Mouse (Mus musculus) heart, postnatal 14 days (tissue): ENCODE measurements around the gene Xpnpep1. TPM values are rescaled to one million over a fixed set of nuclear protein-coding genes. Genes with fewer than 3 reads are reported as not detected.

ENCODE experiments used
- DNase-seq, 2 experiments: peaks; one replicate each; pipeline ENCODE4 v3.0.0; 2021 to 2022
- intact Hi-C: fragments of 180-260 bp; cut with DNase I; formaldehyde crosslinking; loops from one replicate; pipeline ENCODE4 v1.15.1; 2025
- total RNA-seq, 2 experiments: library from RNA; stranded (reverse); gene quantifications; 2 replicates each; pipeline ENCODE4 v1.2.3; 2021

The Xpnpep1 gene
- total RNA-seq, 2 experiments from 2014 or later, result 93.8 to 105 TPM

GRCm38 (mm10) chr19:53008020-53008705 is 31.9 kb downstream of the Xpnpep1 start:
- peak; percentile 72 to 75 for DNase-seq
- intact Hi-C loops, result loop anchor here (2.0 to 5.0 kb wide), 4 partner anchors 135 to 364 kb away; partner anchors contain the start of gene Gm10197

DNA sequence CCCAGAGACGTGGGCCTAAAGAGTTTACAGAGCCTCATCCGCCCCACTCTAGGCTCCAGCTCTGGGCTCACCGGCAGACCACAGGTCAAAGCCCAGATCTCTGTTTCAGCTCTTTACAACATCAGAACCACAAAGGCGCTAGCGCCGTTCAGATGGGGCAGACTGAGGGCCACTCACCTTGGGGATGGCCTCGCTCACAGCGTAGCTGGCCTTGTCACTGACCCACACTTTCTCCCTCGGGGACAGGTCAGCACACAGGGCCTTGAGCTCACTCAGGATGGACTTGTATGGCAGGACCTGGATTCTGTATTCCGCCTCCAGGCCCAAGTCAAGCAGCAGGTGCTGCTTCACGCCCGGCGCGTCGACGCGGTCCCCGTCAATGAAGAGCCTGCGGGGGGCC is 34.0 kb downstream of the Xpnpep1 start:
- no peak for DNase-seq
- intact Hi-C loops, result loop anchor here (5.0 kb wide), 3 partner anchors 201 to 366 kb away; partner anchors contain the start of gene Gm10197

- intact Hi-C loops, result no loop called here
- DNase-seq, result no peak
Measured at GRCm38 (mm10) chr19:53003554-53004365, 36.3 kb downstream of the Xpnpep1 start.

- intact Hi-C loops, result no loop called here
- peak in 1 of 2 experiments; percentile 40 for DNase-seq
Measured at GRCm38 (mm10) chr19:53002166-53003095, 37.6 kb downstream of the Xpnpep1 start.

DNA sequence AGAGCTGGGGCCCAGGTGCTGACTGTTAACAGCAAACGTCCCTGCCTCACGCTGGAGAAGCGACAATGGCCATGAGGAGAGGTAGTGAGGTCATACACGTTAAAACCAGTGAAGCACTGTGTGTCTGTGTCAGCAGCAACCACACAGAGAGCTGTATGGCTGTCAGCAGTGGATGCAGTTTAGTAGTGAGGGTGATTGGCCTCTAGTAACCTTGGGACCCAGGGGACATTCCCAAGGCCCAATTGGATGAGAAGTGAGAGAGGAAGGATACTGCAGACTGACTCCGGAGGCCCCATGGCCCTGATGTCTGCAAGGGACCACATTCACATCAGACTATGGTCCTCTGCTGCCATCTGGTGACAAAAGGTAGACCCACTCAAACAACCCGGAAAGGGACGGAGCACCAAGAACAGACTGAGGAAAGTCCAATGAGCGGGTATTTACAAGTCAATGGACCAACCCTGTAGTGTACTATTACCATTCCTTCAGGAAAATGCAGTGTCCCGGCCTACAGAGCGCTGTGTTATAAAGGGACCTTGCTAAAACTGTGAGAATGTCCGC is 47.1 kb downstream of the Xpnpep1 start:
- intact Hi-C loops, result no loop called here
- DNase-seq, result peak in 1 of 2 experiments; percentile 53

GRCm38 (mm10) chr19:52991924-52992323 is 48.1 kb downstream of the Xpnpep1 start:
- DNase-seq, result no peak
- intact Hi-C loops, result no loop called here

- no peak for DNase-seq
- intact Hi-C loops, result loop anchor here (5.0 kb wide), 1 partner anchor 357 kb away; no protein-coding TSS in a partner anchor
Measured at GRCm38 (mm10) chr19:52979020-52979711, 60.8 kb downstream of the Xpnpep1 start.

DNA sequence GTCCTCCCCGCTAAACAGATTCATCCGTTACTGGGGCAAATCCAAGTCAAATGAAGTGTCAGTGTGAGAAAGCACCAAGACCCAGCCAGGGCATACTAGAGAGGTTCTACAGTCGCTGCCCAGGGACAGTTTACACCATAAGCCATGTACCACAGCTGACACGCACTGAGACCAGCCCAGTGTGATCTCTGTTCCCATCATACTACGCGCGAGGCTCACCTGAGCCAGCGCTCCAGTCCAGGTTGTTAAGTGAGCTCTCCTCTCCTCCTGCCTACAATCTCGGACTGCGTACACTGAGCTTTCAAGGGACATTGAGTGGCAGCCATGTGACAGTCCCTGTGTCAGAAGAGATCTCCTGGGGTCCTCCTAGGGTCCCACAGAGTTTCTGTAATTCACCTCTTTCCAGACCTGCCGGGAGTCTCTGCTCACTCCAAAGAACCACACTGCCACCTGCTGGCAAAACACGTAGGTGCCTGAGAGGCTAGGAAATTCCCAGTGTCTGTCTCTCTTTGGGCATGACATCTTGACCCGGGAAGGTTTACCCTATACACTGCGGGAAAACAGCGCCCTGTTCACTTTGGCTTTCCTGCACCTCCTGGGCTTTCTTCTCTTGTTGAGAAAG is 64.3 kb downstream of the Xpnpep1 start:
- DNase-seq, result peak; percentile 74 to 85
- intact Hi-C loops, result loop anchor here (5.0 kb wide), 1 partner anchor 353 kb away; no protein-coding TSS in a partner anchor

GRCm38 (mm10) chr19:52966339-52966738 is 73.7 kb downstream of the Xpnpep1 start:
- intact Hi-C loops, result no loop called here

DNA sequence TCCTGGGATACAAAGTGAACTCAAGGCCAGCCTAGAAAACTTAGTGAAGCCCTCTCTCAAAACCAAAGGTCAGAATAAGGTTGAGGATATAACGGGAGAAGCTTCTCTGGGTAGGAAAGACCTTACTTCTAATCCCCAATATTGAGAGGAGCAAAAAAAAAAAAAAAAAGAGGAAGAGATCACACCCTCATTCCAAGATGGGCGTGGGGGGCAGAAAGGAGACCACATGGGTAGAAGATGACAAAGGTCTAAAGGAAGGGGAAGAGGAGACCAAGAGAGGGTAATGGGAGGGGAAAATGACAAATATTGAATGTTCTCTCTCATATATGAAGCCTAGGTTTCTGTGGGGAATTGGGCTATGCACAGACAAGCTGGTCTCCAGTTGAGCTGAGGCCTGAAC is 77.3 kb downstream of the Xpnpep1 start:
- no peak for DNase-seq
- intact Hi-C loops, result no loop called here

More at GRCm38 (mm10) chr19:52966339-52966738, 73.7 kb downstream of the Xpnpep1 start:
- DNase-seq, result no peak

DNA sequence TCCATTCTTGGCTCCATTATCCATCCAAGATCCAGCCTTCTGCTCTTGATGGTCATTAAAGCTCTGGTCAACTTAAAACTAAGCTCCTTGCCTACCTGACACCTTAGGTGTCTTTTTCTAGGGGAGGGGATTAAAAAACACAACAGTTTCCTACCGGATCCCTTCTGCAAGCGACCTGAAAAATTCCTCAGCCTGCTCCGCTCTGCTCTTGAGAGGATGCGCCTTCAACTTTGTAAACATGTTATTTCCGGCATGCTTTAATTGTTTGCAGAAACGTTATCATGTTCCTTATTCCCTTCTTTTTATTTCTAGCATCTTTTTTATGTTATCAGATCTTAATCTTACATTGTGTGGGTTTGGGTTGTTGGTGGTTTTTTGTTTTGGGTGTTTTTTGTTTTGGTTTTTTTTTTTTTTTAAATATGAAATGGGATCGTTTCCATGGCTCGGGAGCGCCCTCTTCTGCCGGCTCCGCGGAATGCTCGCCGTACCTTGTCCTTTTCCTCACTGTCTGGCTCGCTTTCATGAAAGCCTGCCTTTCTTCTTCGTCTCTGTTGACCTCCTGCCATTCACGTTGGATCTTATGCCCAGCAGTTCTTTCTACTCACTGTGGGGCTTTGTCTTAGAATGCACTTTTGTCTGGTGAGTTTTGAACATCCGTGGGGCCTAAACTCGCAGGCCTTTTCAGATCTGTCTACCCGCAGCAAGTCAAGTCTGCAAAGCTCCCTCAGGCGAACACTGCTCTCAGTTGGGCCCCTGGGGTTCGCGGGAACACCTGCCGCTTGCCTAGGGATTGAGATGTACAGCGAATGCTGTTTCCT is 117.1 kb downstream of the Xpnpep1 start:
- intact Hi-C loops, result loop anchor here (5.0 to 10.0 kb wide), 2 partner anchors 198 to 301 kb away; no protein-coding TSS in a partner anchor
- DNase-seq, result peak; percentile 49 to 70

DNA sequence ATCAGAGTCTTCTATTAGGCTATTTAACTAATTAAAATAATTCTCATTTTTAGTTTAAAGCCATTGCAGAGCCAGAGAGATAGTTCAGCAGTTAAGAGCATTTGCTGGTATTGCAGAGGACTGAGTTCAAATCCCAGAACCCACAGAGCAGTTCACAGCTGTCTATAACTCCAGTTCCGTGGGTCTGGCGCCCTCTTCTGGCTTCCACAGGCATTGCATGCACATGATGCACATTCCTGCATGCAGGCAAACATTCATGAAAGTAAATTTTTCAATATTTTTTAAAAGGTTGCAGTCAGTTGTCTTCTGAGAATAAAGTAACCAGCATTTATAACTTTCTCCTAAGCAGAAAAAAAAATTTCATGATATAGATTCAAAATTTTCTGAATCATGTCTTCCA is 135.8 kb downstream of the Xpnpep1 start:
- DNase-seq, result no peak
- intact Hi-C loops, result no loop called here

DNA sequence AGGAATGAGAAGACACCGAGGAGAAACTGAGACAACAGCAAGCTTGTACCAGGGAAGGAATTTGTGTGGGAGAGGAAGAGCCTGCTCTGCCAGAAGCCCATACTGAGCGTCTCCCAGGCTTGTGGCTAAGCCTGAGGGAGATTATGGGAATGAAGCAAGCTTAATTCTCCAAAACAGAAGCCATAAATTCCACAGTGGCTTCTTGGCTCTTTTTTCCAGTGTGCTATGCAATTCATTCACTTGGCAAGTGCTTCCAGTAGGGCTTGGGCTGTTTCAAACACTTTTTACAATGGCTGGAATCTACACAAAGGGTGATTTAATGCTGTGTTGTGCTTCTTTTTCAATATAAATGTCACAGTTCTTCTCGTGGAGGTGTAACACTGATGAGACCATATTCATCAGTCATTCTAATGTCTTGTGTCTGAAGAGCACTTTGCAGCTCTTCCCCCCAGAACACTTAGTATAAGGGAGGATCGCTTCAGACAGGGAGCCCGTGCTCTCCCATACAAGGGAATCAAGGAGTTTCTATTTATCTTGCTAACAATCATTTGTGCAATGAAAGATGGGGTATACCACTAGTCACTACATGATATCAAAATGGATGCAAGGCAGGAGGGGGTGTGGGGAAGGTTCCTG is 148.1 kb downstream of the Xpnpep1 start:
- DNase-seq, result no peak

More for the DNA sequence above, 148.1 kb downstream of the Xpnpep1 start:
- intact Hi-C loops, result no loop called here
